Mouse (Mus musculus): Measurements from ENCODE around the gene Dnajc8. TPM values are rescaled to one million over a fixed set of nuclear protein-coding genes. Genes with fewer than 3 reads are reported as not detected.
"Not testable (repeated sequence)": the region's sequence is repeated elsewhere in the genome, so short reads cannot be mapped to it uniquely, and the experiment has no call there.

The Dnajc8 gene
- polyA plus RNA-seq, 1 experiment from 2014 or later = 216 TPM

DNA sequence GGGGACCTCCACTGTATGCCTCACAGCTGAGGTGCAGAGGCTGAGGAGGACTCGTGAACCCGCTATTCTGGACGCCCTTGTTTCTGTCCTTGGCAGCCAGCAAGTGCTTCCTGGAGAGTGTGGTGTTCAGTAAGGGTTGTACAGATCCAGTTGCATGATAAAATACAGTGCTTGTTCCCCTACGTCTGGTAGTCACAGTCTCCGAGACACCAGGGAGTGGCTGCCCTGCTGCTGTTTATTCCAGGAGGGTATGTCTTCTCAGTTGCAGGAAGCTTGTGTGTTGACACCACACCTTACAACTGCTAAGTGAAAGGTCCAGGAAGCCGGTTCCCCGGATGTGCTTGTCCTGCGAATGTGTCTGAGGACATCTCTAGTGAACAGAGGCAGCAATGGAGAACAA is 19.3 kb downstream of the Dnajc8 start:
- no peak for DNase-seq (ENCODE audit: low spot score)
- H3K4me1 ChIP-seq = no peaks in the 10 kb centered on the region
- H3K36me3 ChIP-seq = peaks cover 59% of the 10 kb centered on the region
- no peak overlapping the region for H3K27ac ChIP-seq (replicated peaks)
- WGBS = 87% methylated on average over 8 of the region's 8 CpGs
- H3K9me3 ChIP-seq (replicated peaks) = no peaks in the 10 kb centered on the region
- no peak overlapping the region for H3K4me3 ChIP-seq
- H3K27me3 ChIP-seq (ENCODE audit: low read depth, poor library complexity, severe bottlenecking) = no peaks in the 10 kb centered on the region

- not testable (repeated sequence) for H3K27me3 ChIP-seq (ENCODE audit: low read depth, poor library complexity, severe bottlenecking); H3K4me3 ChIP-seq; H3K4me1 ChIP-seq; H3K27ac ChIP-seq (replicated peaks); H3K9me3 ChIP-seq (replicated peaks); DNase-seq (ENCODE audit: low spot score)
- H3K36me3 ChIP-seq = peaks cover 50% of the 10 kb centered on the region
- WGBS = 95% methylated on average over 7 of the region's 7 CpGs
These were observed 20.2 kb downstream of the Dnajc8 start for GRCm38 (mm10) chr4:132555550-132555949.

- Histone ChIP-seq H3K27me3 (ENCODE audit: low read depth, poor library complexity, severe bottlenecking) (no peaks in the 10 kb centered on the region), H3K36me3 (no peaks in the 10 kb centered on the region)
- WGBS = 85% methylated on average over 3 of the region's 3 CpGs
These were observed 27.9 kb downstream of the Dnajc8 start for GRCm38 (mm10) chr4:132563261-132563660.

GRCm38 (mm10) chr4:132563965-132564364 is 28.6 kb downstream of the Dnajc8 start, which contains the start of gene Ptafr:
Gene Ptafr, plus strand, starts transcription at chr4:132564067.
- no peaks in the 10 kb centered on the region for H3K27me3 ChIP-seq (ENCODE audit: low read depth, poor library complexity, severe bottlenecking)
- 46% methylated on average over 4 of the region's 4 CpGs for WGBS

More at GRCm38 (mm10) chr4:132563261-132563660, 27.9 kb downstream of the Dnajc8 start:
- Histone ChIP-seq H3K4me3 (no peak overlapping the region), H3K27ac (replicated peaks) (no peak overlapping the region), H3K4me1 (peaks cover 5% of the 10 kb centered on the region; the same call in 1 of the 2 replicates), H3K9me3 (replicated peaks) (no peaks in the 10 kb centered on the region)
- no peak for DNase-seq (ENCODE audit: low spot score)

GRCm38 (mm10) chr4:132565089-132565747 is 29.9 kb downstream of the Dnajc8 start:
- Histone ChIP-seq H3K27me3 (ENCODE audit: low read depth, poor library complexity, severe bottlenecking) (no peaks in the 10 kb centered on the region), H3K36me3 (no peaks in the 10 kb centered on the region), H3K4me3 (no peak overlapping the region), H3K9me3 (replicated peaks) (peaks cover 3% of the 10 kb centered on the region; the same call in 1 of the 2 replicates), H3K27ac (replicated peaks) (no peak overlapping the region), H3K4me1 (peaks cover 5% of the 10 kb centered on the region; the same call in 1 of the 2 replicates)
- 82% methylated on average over 12 of the region's 12 CpGs for WGBS
- no peak for DNase-seq (ENCODE audit: low spot score)

More at GRCm38 (mm10) chr4:132563965-132564364, 28.6 kb downstream of the Dnajc8 start, which contains the start of gene Ptafr:
- no peak for DNase-seq (ENCODE audit: low spot score)
- Histone ChIP-seq H3K27ac (replicated peaks) (peak within 1 kb of the TSS; percentile 25; the same call in 1 of the 2 replicates), H3K9me3 (replicated peaks) (no peaks in the 10 kb centered on the region), H3K36me3 (no peaks in the 10 kb centered on the region), H3K4me1 (peaks cover 5% of the 10 kb centered on the region; the same call in 1 of the 2 replicates), H3K4me3 (no peak within 1 kb of the TSS)

DNA sequence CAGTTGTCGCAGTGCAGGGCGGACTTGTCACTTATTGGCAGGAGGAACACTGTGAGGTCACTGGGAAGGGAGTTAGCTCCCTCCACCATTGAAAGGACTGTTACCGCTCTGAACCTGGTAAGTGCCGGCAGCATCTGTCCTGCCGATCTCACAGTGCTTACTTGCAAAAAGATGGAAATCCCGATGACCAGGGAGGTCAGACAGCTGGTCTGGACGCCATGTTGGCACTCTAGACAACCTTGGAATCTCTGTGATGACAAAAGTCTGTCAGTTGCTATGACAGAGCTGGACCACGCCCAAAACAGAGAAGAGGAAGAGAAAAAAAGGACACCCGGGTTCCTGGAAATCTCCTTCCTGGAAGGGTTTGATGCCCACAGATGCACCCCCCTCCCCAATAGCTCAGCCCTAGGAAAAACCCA is 32.0 kb downstream of the Dnajc8 start:
- no peaks in the 10 kb centered on the region for H3K27me3 ChIP-seq (ENCODE audit: low read depth, poor library complexity, severe bottlenecking)
- no peak for DNase-seq (ENCODE audit: low spot score)
- no peak overlapping the region for H3K4me3 ChIP-seq
- H3K4me1 ChIP-seq = peaks cover 7% of the 10 kb centered on the region
- no peak overlapping the region for H3K27ac ChIP-seq (replicated peaks)
- H3K36me3 ChIP-seq = no peaks in the 10 kb centered on the region
- WGBS = 79% methylated on average over 9 of the region's 9 CpGs
- peaks cover 3% of the 10 kb centered on the region; the same call in 1 of the 2 replicates for H3K9me3 ChIP-seq (replicated peaks)

DNA sequence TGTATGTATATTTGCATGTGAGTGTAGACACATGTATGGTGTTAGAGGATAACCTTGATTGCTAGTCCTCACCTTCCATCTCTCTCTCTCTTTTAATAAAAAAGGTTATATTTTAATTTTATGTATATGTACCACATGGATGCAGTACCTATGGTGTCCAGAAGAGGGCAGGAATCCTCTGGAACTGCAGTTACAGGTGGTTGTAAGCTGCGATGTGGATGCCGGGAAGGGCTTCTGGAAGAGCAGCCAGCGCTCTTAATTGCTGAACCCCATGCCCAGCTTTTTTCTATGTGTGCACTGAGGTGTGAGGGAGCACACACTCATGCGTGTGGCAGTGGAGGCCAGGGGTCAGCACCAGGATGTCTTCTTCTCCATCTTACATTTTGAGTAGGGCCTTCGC is 33.8 kb downstream of the Dnajc8 start:
- Histone ChIP-seq H3K4me3 (no peak overlapping the region), H3K36me3 (no peaks in the 10 kb centered on the region), H3K27ac (replicated peaks) (no peak overlapping the region), H3K27me3 (ENCODE audit: low read depth, poor library complexity, severe bottlenecking) (no peaks in the 10 kb centered on the region), H3K4me1 (peaks cover 3% of the 10 kb centered on the region; the same call in 1 of the 2 replicates), H3K9me3 (replicated peaks) (peaks cover 3% of the 10 kb centered on the region; the same call in 1 of the 2 replicates)
- WGBS = 88% methylated on average over 5 of the region's 5 CpGs
- DNase-seq (ENCODE audit: low spot score) = no peak

DNA sequence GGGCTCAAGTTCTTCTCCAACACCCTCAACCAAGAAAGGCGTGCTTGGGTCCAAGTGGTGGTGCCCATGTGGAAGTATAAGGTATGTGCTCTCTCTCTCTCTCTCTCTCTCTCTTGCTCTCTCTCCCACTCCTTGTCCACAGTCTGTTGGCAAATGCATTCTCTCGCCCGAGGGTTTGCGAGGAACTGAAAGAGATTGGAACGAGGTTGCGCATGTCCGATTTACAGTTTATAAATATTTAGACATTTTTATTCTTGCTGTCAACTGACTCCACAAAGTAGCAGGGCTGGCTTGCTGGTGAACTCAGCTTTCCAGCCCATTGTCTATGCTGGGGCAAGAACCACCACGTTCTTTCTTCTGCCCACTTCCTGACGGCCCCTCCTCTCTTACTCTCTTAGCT is 35.8 kb downstream of the Dnajc8 start:
- DNase-seq (ENCODE audit: low spot score) = no peak
- Histone ChIP-seq H3K27ac (replicated peaks) (no peak overlapping the region), H3K27me3 (ENCODE audit: low read depth, poor library complexity, severe bottlenecking) (no peaks in the 10 kb centered on the region), H3K4me1 (peaks cover 3% of the 10 kb centered on the region; the same call in 1 of the 2 replicates), H3K36me3 (no peaks in the 10 kb centered on the region), H3K9me3 (replicated peaks) (peaks cover 3% of the 10 kb centered on the region; the same call in 1 of the 2 replicates), H3K4me3 (no peak overlapping the region)
- 87% methylated on average over 9 of the region's 9 CpGs for WGBS

- Histone ChIP-seq H3K36me3 (no peaks in the 10 kb centered on the region), H3K4me1 (peaks cover 3% of the 10 kb centered on the region; the same call in 1 of the 2 replicates), H3K4me3 (no peak overlapping the region), H3K27me3 (ENCODE audit: low read depth, poor library complexity, severe bottlenecking) (no peaks in the 10 kb centered on the region), H3K9me3 (replicated peaks) (peaks cover 3% of the 10 kb centered on the region; the same call in 1 of the 2 replicates), H3K27ac (replicated peaks) (no peak overlapping the region)
- WGBS = 82% methylated on average over 11 of the region's 11 CpGs
- no peak for DNase-seq (ENCODE audit: low spot score)
These were observed 38.0 kb downstream of the Dnajc8 start for GRCm38 (mm10) chr4:132573327-132573726.

DNA sequence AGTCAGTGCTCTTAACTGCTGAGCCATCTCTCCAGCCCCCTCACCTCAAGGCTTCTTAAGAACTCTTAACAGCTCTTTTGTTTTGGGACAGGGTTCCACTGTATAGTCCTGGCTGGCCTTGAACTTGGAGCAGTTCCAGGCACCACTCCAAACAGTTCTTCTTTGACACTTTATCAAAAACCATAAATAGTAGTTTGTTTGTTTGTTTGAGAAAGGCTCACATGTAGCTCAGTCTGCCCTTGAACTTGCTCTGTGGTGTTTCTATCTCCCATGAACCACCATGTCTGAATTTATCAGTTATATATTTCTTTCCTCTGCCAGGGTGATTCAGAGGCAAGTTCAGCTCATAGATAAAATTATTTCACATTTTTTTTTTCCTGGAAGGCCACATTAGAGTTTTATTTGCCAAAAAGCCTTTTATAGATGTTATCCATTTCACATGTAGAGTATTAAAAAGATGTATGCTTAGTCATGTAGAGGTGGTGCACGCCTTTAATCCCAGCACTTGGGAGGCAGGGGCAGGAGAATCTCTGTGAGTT is 39.5 kb downstream of the Dnajc8 start:
- Histone ChIP-seq H3K4me1 (peaks cover 3% of the 10 kb centered on the region; the same call in 1 of the 2 replicates), H3K36me3 (no peaks in the 10 kb centered on the region), H3K4me3 (no peak overlapping the region), H3K9me3 (replicated peaks) (no peaks in the 10 kb centered on the region), H3K27ac (replicated peaks) (no peak overlapping the region), H3K27me3 (ENCODE audit: low read depth, poor library complexity, severe bottlenecking) (no peaks in the 10 kb centered on the region)
- no peak for DNase-seq (ENCODE audit: low spot score)
- 87% methylated on average over 1 of the region's 1 CpGs for WGBS

DNA sequence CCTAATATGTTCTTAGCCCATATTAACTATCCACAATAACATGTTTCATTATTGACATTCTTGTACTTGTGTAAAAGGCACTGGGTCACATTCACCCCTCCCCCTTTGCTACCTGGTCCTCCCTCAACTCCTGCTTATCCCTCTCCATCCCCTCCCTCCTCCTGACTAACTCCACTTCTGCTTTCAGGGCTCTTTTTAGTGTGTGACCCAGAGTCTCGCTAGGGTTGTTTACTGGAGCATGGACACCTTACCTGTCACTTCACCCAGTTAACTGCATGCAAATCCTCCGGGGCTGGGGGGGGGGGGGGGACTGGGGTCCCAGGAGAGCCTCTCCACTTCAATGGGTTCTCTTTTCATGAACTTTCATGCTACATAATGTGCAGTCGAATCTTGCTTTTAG is 48.4 kb downstream of the Dnajc8 start:
- Histone ChIP-seq H3K9me3 (replicated peaks) (0 out of 2 replicates have a peak, but pooled peaks cover 6% of the 10 kb centered on the region), H3K27me3 (ENCODE audit: low read depth, poor library complexity, severe bottlenecking) (no peaks in the 10 kb centered on the region), H3K27ac (replicated peaks) (no peak overlapping the region), H3K36me3 (no peaks in the 10 kb centered on the region), H3K4me3 (no peak overlapping the region), H3K4me1 (no peaks in the 10 kb centered on the region)
- 67% methylated on average over 3 of the region's 3 CpGs for WGBS
- DNase-seq (ENCODE audit: low spot score) = no peak

DNA sequence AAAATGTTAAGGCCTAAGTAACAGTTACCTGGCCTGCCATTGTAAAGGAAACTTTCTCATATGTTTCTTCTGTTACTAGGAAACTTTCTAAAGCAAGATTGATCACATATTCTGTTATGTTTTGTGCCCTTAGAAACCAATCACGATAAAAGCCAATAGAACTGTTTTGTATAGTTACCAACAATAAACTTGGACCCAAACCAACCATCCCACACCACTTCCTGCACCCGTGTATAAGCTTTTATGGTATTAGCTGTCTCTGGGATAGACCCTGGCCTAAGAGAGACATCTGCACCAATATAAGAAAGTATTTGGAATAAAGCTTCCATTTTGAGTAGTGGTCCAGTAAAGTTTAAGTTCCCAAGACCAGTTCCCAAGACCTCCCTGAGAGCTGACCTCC is 49.6 kb downstream of the Dnajc8 start:
- DNase-seq (ENCODE audit: low spot score) = no peak
- WGBS = 90% methylated on average over 2 of the region's 2 CpGs
- Histone ChIP-seq H3K27ac (replicated peaks) (no peak overlapping the region), H3K4me3 (no peak overlapping the region), H3K27me3 (ENCODE audit: low read depth, poor library complexity, severe bottlenecking) (no peaks in the 10 kb centered on the region), H3K9me3 (replicated peaks) (0 out of 2 replicates have a peak, but pooled peaks cover 6% of the 10 kb centered on the region), H3K36me3 (no peaks in the 10 kb centered on the region), H3K4me1 (no peaks in the 10 kb centered on the region)

GRCm38 (mm10) chr4:132586282-132586681 is 50.9 kb downstream of the Dnajc8 start:
- no peaks in the 10 kb centered on the region for H3K27me3 ChIP-seq (ENCODE audit: low read depth, poor library complexity, severe bottlenecking)
- DNase-seq (ENCODE audit: low spot score) = no peak
- H3K9me3 ChIP-seq (replicated peaks) = no peaks in the 10 kb centered on the region
- WGBS = 95% methylated on average over 4 of the region's 4 CpGs
- no peaks in the 10 kb centered on the region for H3K4me1 ChIP-seq
- H3K27ac ChIP-seq (replicated peaks) = no peak overlapping the region
- H3K4me3 ChIP-seq = no peak overlapping the region
- no peaks in the 10 kb centered on the region for H3K36me3 ChIP-seq

Measured in midbrain, embryonic 10.5 days (tissue).